Mouse (Mus musculus): ENCODE results near the gene Rab21. TPM values are rescaled to one million over a fixed set of nuclear protein-coding genes. Genes with fewer than 3 reads are reported as not detected.

Gene Rab21
- polyA plus RNA-seq, 1 experiment from 2014 or later = 6.0 TPM

- 89% methylated on average over 4 of the region's 4 CpGs for WGBS
- Histone ChIP-seq H3K4me1 (ENCODE audit: control insufficient read depth, insufficient read depth, low read length) (no peaks in the 10 kb centered on the region), H3K27ac (ENCODE audit: low read length) (no peak overlapping the region), H3K4me2 (ENCODE audit: low read depth, low read length) (no peak overlapping the region), H3K4me3 (ENCODE audit: low read length) (no peak overlapping the region), H3K9ac (ENCODE audit: low read length) (no peak overlapping the region), H3K36me3 (ENCODE audit: control insufficient read depth, insufficient read depth) (peaks cover 34% of the 10 kb centered on the region), H3K27me3 (ENCODE audit: control insufficient read depth, insufficient read depth, low read length) (no peaks in the 10 kb centered on the region), H3K9me3 (replicated peaks; ENCODE audit: control insufficient read depth, low read length) (no peaks in the 10 kb centered on the region)
- ATAC-seq (replicated peaks; ENCODE audit: extremely low read depth, insufficient read depth, low FRiP score) = no peak
These were observed 16.7 kb downstream of the Rab21 start for GRCm38 (mm10) chr10:115298683-115299082.

GRCm38 (mm10) chr10:115297582-115297981 is 17.8 kb downstream of the Rab21 start:
- 91% methylated on average over 5 of the region's 5 CpGs for WGBS
- H3K9ac ChIP-seq (ENCODE audit: low read length) = no peak overlapping the region
- H3K4me2 ChIP-seq (ENCODE audit: low read depth, low read length) = no peak overlapping the region
- ATAC-seq (replicated peaks; ENCODE audit: extremely low read depth, insufficient read depth, low FRiP score) = no peak
- H3K27ac ChIP-seq (ENCODE audit: low read length) = no peak overlapping the region
- H3K36me3 ChIP-seq (ENCODE audit: control insufficient read depth, insufficient read depth) = peaks cover 42% of the 10 kb centered on the region
- no peaks in the 10 kb centered on the region for H3K4me1 ChIP-seq (ENCODE audit: control insufficient read depth, insufficient read depth, low read length)
- no peak overlapping the region for H3K4me3 ChIP-seq (ENCODE audit: low read length)
- H3K9me3 ChIP-seq (replicated peaks; ENCODE audit: control insufficient read depth, low read length) = no peaks in the 10 kb centered on the region
- no peaks in the 10 kb centered on the region for H3K27me3 ChIP-seq (ENCODE audit: control insufficient read depth, insufficient read depth, low read length)

- H3K36me3 ChIP-seq (ENCODE audit: control insufficient read depth, insufficient read depth) = peaks cover 46% of the 10 kb centered on the region
- no peak overlapping the region for H3K4me3 ChIP-seq (ENCODE audit: low read length)
- ATAC-seq (replicated peaks; ENCODE audit: extremely low read depth, insufficient read depth, low FRiP score) = no peak
- no peak overlapping the region for H3K27ac ChIP-seq (ENCODE audit: low read length)
- 75% methylated on average over 9 of the region's 9 CpGs for WGBS
- no peak overlapping the region for H3K4me2 ChIP-seq (ENCODE audit: low read depth, low read length)
- no peaks in the 10 kb centered on the region for H3K27me3 ChIP-seq (ENCODE audit: control insufficient read depth, insufficient read depth, low read length)
- H3K4me1 ChIP-seq (ENCODE audit: control insufficient read depth, insufficient read depth, low read length) = no peaks in the 10 kb centered on the region
- no peaks in the 10 kb centered on the region for H3K9me3 ChIP-seq (replicated peaks; ENCODE audit: control insufficient read depth, low read length)
- no peak overlapping the region for H3K9ac ChIP-seq (ENCODE audit: low read length)
These were observed 18.9 kb downstream of the Rab21 start for GRCm38 (mm10) chr10:115296401-115296935.

GRCm38 (mm10) chr10:115295162-115295561 is 20.2 kb downstream of the Rab21 start:
- Histone ChIP-seq H3K4me1 (ENCODE audit: control insufficient read depth, insufficient read depth, low read length) (no peaks in the 10 kb centered on the region), H3K4me2 (ENCODE audit: low read depth, low read length) (no peak overlapping the region), H3K4me3 (ENCODE audit: low read length) (no peak overlapping the region), H3K9ac (ENCODE audit: low read length) (no peak overlapping the region), H3K27ac (ENCODE audit: low read length) (no peak overlapping the region), H3K9me3 (replicated peaks; ENCODE audit: control insufficient read depth, low read length) (no peaks in the 10 kb centered on the region), H3K36me3 (ENCODE audit: control insufficient read depth, insufficient read depth) (peaks cover 42% of the 10 kb centered on the region), H3K27me3 (ENCODE audit: control insufficient read depth, insufficient read depth, low read length) (no peaks in the 10 kb centered on the region)
- ATAC-seq (replicated peaks; ENCODE audit: extremely low read depth, insufficient read depth, low FRiP score) = no peak
- 96% methylated on average over 3 of the region's 3 CpGs for WGBS

GRCm38 (mm10) chr10:115294715-115295114 is 20.7 kb downstream of the Rab21 start:
- H3K9me3 ChIP-seq (replicated peaks; ENCODE audit: control insufficient read depth, low read length) = no peaks in the 10 kb centered on the region
- no peak overlapping the region for H3K4me2 ChIP-seq (ENCODE audit: low read depth, low read length)
- H3K4me1 ChIP-seq (ENCODE audit: control insufficient read depth, insufficient read depth, low read length) = no peaks in the 10 kb centered on the region
- 94% methylated on average over 7 of the region's 7 CpGs for WGBS
- ATAC-seq (replicated peaks; ENCODE audit: extremely low read depth, insufficient read depth, low FRiP score) = no peak
- H3K27me3 ChIP-seq (ENCODE audit: control insufficient read depth, insufficient read depth, low read length) = no peaks in the 10 kb centered on the region
- peaks cover 37% of the 10 kb centered on the region for H3K36me3 ChIP-seq (ENCODE audit: control insufficient read depth, insufficient read depth)
- H3K4me3 ChIP-seq (ENCODE audit: low read length) = no peak overlapping the region
- H3K27ac ChIP-seq (ENCODE audit: low read length) = no peak overlapping the region
- no peak overlapping the region for H3K9ac ChIP-seq (ENCODE audit: low read length)

GRCm38 (mm10) chr10:115293946-115294345 is 21.4 kb downstream of the Rab21 start:
- Histone ChIP-seq H3K27ac (ENCODE audit: low read length) (no peak overlapping the region), H3K36me3 (ENCODE audit: control insufficient read depth, insufficient read depth) (peaks cover 40% of the 10 kb centered on the region), H3K4me3 (ENCODE audit: low read length) (no peak overlapping the region), H3K4me2 (ENCODE audit: low read depth, low read length) (no peak overlapping the region), H3K9me3 (replicated peaks; ENCODE audit: control insufficient read depth, low read length) (no peaks in the 10 kb centered on the region), H3K4me1 (ENCODE audit: control insufficient read depth, insufficient read depth, low read length) (no peaks in the 10 kb centered on the region), H3K27me3 (ENCODE audit: control insufficient read depth, insufficient read depth, low read length) (no peaks in the 10 kb centered on the region), H3K9ac (ENCODE audit: low read length) (no peak overlapping the region)
- ATAC-seq (replicated peaks; ENCODE audit: extremely low read depth, insufficient read depth, low FRiP score) = no peak
- WGBS = 90% methylated on average over 7 of the region's 7 CpGs

- Histone ChIP-seq H3K4me3 (ENCODE audit: low read length) (no peak overlapping the region), H3K27ac (ENCODE audit: low read length) (no peak overlapping the region), H3K27me3 (ENCODE audit: control insufficient read depth, insufficient read depth, low read length) (no peaks in the 10 kb centered on the region), H3K4me1 (ENCODE audit: control insufficient read depth, insufficient read depth, low read length) (no peaks in the 10 kb centered on the region), H3K9me3 (replicated peaks; ENCODE audit: control insufficient read depth, low read length) (no peaks in the 10 kb centered on the region), H3K4me2 (ENCODE audit: low read depth, low read length) (no peak overlapping the region), H3K36me3 (ENCODE audit: control insufficient read depth, insufficient read depth) (peaks cover 57% of the 10 kb centered on the region), H3K9ac (ENCODE audit: low read length) (no peak overlapping the region)
- no peak for ATAC-seq (replicated peaks; ENCODE audit: extremely low read depth, insufficient read depth, low FRiP score)
- WGBS = 89% methylated on average over 9 of the region's 9 CpGs
These were observed 24.7 kb downstream of the Rab21 start for GRCm38 (mm10) chr10:115290671-115291070.

GRCm38 (mm10) chr10:115288856-115289255 is 26.5 kb downstream of the Rab21 start:
- no peaks in the 10 kb centered on the region for H3K9me3 ChIP-seq (replicated peaks; ENCODE audit: control insufficient read depth, low read length)
- no peak overlapping the region for H3K9ac ChIP-seq (ENCODE audit: low read length)
- no peak for ATAC-seq (replicated peaks; ENCODE audit: extremely low read depth, insufficient read depth, low FRiP score)
- no peaks in the 10 kb centered on the region for H3K4me1 ChIP-seq (ENCODE audit: control insufficient read depth, insufficient read depth, low read length)
- peaks cover 48% of the 10 kb centered on the region for H3K36me3 ChIP-seq (ENCODE audit: control insufficient read depth, insufficient read depth)
- 91% methylated on average over 8 of the region's 8 CpGs for WGBS
- no peak overlapping the region for H3K27ac ChIP-seq (ENCODE audit: low read length)
- H3K4me3 ChIP-seq (ENCODE audit: low read length) = no peak overlapping the region
- no peaks in the 10 kb centered on the region for H3K27me3 ChIP-seq (ENCODE audit: control insufficient read depth, insufficient read depth, low read length)
- no peak overlapping the region for H3K4me2 ChIP-seq (ENCODE audit: low read depth, low read length)

- H3K4me2 ChIP-seq (ENCODE audit: low read depth, low read length) = no peak overlapping the region
- H3K36me3 ChIP-seq (ENCODE audit: control insufficient read depth, insufficient read depth) = peaks cover 23% of the 10 kb centered on the region
- H3K4me3 ChIP-seq (ENCODE audit: low read length) = no peak overlapping the region
- H3K27ac ChIP-seq (ENCODE audit: low read length) = no peak overlapping the region
- 69% methylated on average over 10 of the region's 10 CpGs for WGBS
- H3K27me3 ChIP-seq (ENCODE audit: control insufficient read depth, insufficient read depth, low read length) = no peaks in the 10 kb centered on the region
- no peak for ATAC-seq (replicated peaks; ENCODE audit: extremely low read depth, insufficient read depth, low FRiP score)
- H3K9ac ChIP-seq (ENCODE audit: low read length) = no peak overlapping the region
- no peaks in the 10 kb centered on the region for H3K4me1 ChIP-seq (ENCODE audit: control insufficient read depth, insufficient read depth, low read length)
- H3K9me3 ChIP-seq (replicated peaks; ENCODE audit: control insufficient read depth, low read length) = no peaks in the 10 kb centered on the region
These were observed 31.2 kb downstream of the Rab21 start for GRCm38 (mm10) chr10:115284170-115284569.

All from heart, embryonic 16.5 days (tissue).